Mouse (Mus musculus) liver, embryonic 14.5 days (tissue): ENCODE results near the gene Ttc39a.

ENCODE experiments used
- CTCF ChIP-seq: IDR thresholded peaks from 2 replicates; pipeline ENCODE4 v1.5.1; 2016; ENCODE audit warnings: antibody characterized with exemption, low read depth, control low read depth
- EP300 ChIP-seq: IDR thresholded peaks from 2 replicates; pipeline ENCODE4 v1.6.1; 2016; ENCODE audit warnings: antibody characterized with exemption, low read depth

DNA sequence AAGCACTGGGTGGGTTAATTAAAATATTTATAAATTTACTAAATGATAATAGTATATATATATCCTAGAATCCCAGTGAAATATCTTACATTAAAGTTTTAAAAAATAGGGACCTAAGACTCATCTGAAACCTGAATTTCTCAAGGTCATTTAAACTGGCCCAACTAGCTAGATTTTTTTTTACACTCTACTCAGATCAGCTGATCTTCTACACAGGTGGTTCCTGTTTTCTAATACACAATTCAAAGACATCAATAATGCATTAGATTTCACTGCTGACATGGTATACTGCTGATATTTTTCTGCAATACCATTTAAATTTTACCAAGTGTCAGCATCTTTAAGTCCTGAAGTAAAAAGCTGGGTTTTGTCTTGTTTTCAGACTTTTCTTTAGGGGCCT lies 57.5 kb downstream of the Ttc39a start:
- TF ChIP-seq EP300 (no peak), CTCF (no peak)
